Mouse (Mus musculus): ENCODE measurements around the gene Maff. TPM values are rescaled to one million over a fixed set of nuclear protein-coding genes. Genes with fewer than 3 reads are reported as not detected.

Gene Maff
- polyA plus RNA-seq, 1 experiment: 0.80 TPM

DNA sequence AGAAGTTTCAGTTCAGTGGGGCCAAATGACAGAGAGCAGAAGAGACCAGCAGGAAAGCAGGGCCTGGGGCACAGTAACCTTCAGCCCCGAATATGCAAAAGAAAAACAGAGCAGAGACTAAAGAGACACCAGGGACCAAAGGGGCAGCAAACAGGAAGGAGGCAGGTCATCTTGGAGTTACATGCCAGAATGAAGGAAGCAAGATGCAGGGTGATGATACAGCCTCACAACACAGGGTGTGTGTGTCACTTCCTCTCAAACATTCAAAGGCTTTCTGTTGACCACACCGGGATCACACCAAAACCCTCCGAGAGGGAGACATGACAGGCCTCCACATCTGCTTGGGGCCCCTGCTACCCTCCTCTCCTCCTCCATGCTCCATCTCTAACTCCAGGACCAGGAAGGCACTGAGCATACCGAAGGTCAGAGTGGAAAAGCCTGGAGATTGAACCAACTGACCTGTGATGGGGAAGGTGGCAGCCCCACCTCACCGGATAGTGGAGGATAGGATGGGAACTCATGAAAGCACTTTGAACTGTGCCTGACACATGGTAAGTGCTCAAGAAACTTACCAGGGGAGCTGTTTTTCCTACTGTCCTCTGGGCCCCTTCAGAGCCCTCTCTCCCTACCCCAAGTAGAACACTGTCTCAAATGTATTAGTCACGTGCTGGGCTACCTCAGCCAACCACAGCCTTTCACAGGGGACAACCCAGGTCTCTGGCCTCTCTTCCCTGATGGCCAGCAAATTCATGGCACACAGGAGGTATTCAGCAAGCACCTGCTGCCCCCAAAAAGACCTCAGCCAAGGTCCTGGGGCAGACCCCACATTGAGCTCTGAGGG lies 53.9 kb downstream of the Maff start:
- WGBS: 72% methylated on average over 6 of the region's 6 CpGs
- Histone ChIP-seq H3K4me1 (ENCODE audit: control insufficient read depth, insufficient read depth, low read length) (peaks cover 21% of the 10 kb centered on the region), H3K27ac (ENCODE audit: insufficient read depth, low read length) (no peak overlapping the region), H3K4me3 (replicated peaks; ENCODE audit: insufficient read depth, low read depth, low read length) (no peak overlapping the region), H3K27me3 (ENCODE audit: control insufficient read depth, insufficient read depth, low read length) (no peaks in the 10 kb centered on the region)
- TF ChIP-seq POLR2A (IDR thresholded peaks at IDR 0.05; ENCODE audit: borderline replicate concordance, insufficient read depth, low read length): no peak
- no peak for TF ChIP-seq CTCF (IDR thresholded peaks at IDR 0.05; ENCODE audit: borderline replicate concordance, insufficient read depth, low read depth, low read length)
- no peak for DNase-seq

DNA sequence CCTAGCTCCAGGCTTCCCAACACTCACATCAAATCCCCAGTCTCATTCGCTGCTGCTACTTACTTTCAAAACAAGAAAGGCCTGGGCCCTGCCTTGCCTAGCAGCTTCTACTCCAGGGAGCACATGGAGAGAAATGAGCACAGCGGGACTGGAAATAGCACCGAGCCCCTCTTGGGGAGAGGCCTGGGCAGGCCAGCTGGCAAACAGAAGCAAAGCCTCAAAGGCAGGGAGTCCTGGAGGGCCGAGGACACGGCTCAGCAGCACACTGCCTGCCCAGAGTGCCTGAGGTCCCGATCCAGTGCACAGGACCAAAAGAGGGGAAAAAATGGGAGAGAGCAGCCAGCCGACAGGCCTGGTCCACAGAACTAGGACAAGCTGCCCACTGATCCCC lies 54.5 kb downstream of the Maff start:
- DNase-seq: peak in 1 of 2 experiments; percentile 38
- TF ChIP-seq POLR2A (IDR thresholded peaks at IDR 0.05; ENCODE audit: borderline replicate concordance, insufficient read depth, low read length) (no peak), CTCF (IDR thresholded peaks at IDR 0.05; ENCODE audit: borderline replicate concordance, insufficient read depth, low read depth, low read length) (no peak)
- WGBS: 5% methylated on average over 7 of the region's 7 CpGs
- Histone ChIP-seq H3K4me1 (ENCODE audit: control insufficient read depth, insufficient read depth, low read length) (peaks cover 20% of the 10 kb centered on the region), H3K27me3 (ENCODE audit: control insufficient read depth, insufficient read depth, low read length) (no peaks in the 10 kb centered on the region), H3K27ac (ENCODE audit: insufficient read depth, low read length) (no peak overlapping the region), H3K4me3 (replicated peaks; ENCODE audit: insufficient read depth, low read depth, low read length) (peak overlapping the region; percentile 6)

- WGBS: 15% methylated on average over 5 of the region's 5 CpGs
- peak overlapping the region; percentile 99 for H3K4me3 ChIP-seq (replicated peaks; ENCODE audit: insufficient read depth, low read depth, low read length)
- TF ChIP-seq CTCF (IDR thresholded peaks at IDR 0.05; ENCODE audit: borderline replicate concordance, insufficient read depth, low read depth, low read length) (no peak), POLR2A (IDR thresholded peaks at IDR 0.05; ENCODE audit: borderline replicate concordance, insufficient read depth, low read length) (no peak)
- peaks cover 20% of the 10 kb centered on the region for H3K4me1 ChIP-seq (ENCODE audit: control insufficient read depth, insufficient read depth, low read length)
- H3K27ac ChIP-seq (ENCODE audit: insufficient read depth, low read length): no peak overlapping the region
- no peak for DNase-seq
- no peaks in the 10 kb centered on the region for H3K27me3 ChIP-seq (ENCODE audit: control insufficient read depth, insufficient read depth, low read length)
These were observed 55.8 kb downstream of the Maff start for GRCm38 (mm10) chr15:79402176-79402575.

DNA sequence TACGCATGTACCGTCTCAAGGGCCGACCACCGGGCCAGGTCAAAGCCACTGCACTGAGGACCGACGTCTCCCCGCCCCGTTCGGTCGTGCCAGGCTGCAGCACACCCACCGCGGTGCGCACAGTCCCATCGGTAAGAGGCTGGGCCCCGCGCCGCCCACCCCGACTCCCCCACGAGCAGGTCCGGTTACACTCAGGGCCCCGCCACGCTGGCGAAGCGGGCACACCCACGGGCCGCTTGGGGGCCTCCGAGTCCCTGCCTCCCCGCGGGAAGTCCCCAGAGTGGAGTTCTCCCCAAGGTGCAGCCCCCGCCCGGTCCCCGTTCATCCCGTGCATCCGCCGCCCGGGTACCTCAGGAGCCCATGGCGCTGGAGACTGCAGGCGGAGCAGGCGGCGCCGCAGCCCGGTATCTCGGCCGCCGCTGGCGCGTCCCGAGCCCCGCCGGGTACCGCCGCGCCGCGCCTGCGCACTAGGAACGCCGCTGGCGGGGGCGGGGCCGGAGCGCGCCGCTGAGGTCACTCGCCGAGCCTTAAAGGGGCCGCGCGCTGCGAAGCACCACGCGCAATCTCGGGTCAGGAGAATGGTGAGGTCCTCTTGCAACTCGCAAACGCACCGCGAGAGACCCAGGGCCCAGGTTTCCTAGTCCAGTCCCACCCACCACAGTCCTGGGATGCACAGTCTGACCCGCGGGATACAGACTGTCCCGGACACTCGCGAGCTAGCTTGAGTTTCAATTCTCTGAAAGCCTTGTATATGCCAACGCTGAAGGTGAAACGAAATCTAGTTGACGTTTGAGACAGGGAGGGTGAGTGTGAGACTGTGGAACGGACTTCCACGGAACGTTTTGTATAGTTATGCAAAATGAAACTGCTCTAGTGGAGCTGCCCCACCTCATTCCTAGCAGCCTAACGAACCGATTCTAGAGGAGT lies 56.7 kb downstream of the Maff start, which contains the start of gene Tmem184b:
Gene Tmem184b, minus strand, starts transcription at position 734 of the 927 bp plus-strand sequence.
- Histone ChIP-seq H3K4me1 (ENCODE audit: control insufficient read depth, insufficient read depth, low read length) (peaks cover 20% of the 10 kb centered on the region), H3K27me3 (ENCODE audit: control insufficient read depth, insufficient read depth, low read length) (no peaks in the 10 kb centered on the region), H3K4me3 (replicated peaks; ENCODE audit: insufficient read depth, low read depth, low read length) (peak within 1 kb of the TSS; percentile 99), H3K27ac (ENCODE audit: insufficient read depth, low read length) (peak within 1 kb of the TSS; percentile 92)
- TF ChIP-seq POLR2A (IDR thresholded peaks at IDR 0.05; ENCODE audit: borderline replicate concordance, insufficient read depth, low read length) (peak; percentile 77), CTCF (IDR thresholded peaks at IDR 0.05; ENCODE audit: borderline replicate concordance, insufficient read depth, low read depth, low read length) (no peak)
- 1% methylated on average over 90 of the region's 90 CpGs for WGBS
- DNase-seq: peak; percentile 88 to 91

GRCm38 (mm10) chr15:79403763-79404210 lies 57.4 kb downstream of the Maff start:
- H3K4me1 ChIP-seq (ENCODE audit: control insufficient read depth, insufficient read depth, low read length): peaks cover 20% of the 10 kb centered on the region
- 16% methylated on average over 9 of the region's 9 CpGs for WGBS
- peak overlapping the region; percentile 99 for H3K4me3 ChIP-seq (replicated peaks; ENCODE audit: insufficient read depth, low read depth, low read length)
- H3K27me3 ChIP-seq (ENCODE audit: control insufficient read depth, insufficient read depth, low read length): no peaks in the 10 kb centered on the region
- no peak for DNase-seq
- TF ChIP-seq CTCF (IDR thresholded peaks at IDR 0.05; ENCODE audit: borderline replicate concordance, insufficient read depth, low read depth, low read length): no peak
- no peak for TF ChIP-seq POLR2A (IDR thresholded peaks at IDR 0.05; ENCODE audit: borderline replicate concordance, insufficient read depth, low read length)
- peak overlapping the region; percentile 92 for H3K27ac ChIP-seq (ENCODE audit: insufficient read depth, low read length)

- no peaks in the 10 kb centered on the region for H3K27me3 ChIP-seq (ENCODE audit: control insufficient read depth, insufficient read depth, low read length)
- no peak for DNase-seq
- TF ChIP-seq POLR2A (IDR thresholded peaks at IDR 0.05; ENCODE audit: borderline replicate concordance, insufficient read depth, low read length) (no peak), CTCF (IDR thresholded peaks at IDR 0.05; ENCODE audit: borderline replicate concordance, insufficient read depth, low read depth, low read length) (no peak)
These were observed 57.9 kb downstream of the Maff start for GRCm38 (mm10) chr15:79404277-79404676.

GRCm38 (mm10) chr15:79406564-79406963 lies 60.1 kb downstream of the Maff start:
- 73% methylated on average over 4 of the region's 4 CpGs for WGBS
- Histone ChIP-seq H3K27ac (ENCODE audit: insufficient read depth, low read length) (no peak overlapping the region), H3K27me3 (ENCODE audit: control insufficient read depth, insufficient read depth, low read length) (no peaks in the 10 kb centered on the region), H3K4me3 (replicated peaks; ENCODE audit: insufficient read depth, low read depth, low read length) (no peak overlapping the region), H3K4me1 (ENCODE audit: control insufficient read depth, insufficient read depth, low read length) (peaks cover 6% of the 10 kb centered on the region)
- TF ChIP-seq CTCF (IDR thresholded peaks at IDR 0.05; ENCODE audit: borderline replicate concordance, insufficient read depth, low read depth, low read length) (no peak), POLR2A (IDR thresholded peaks at IDR 0.05; ENCODE audit: borderline replicate concordance, insufficient read depth, low read length) (no peak)
- no peak for DNase-seq

More at GRCm38 (mm10) chr15:79404277-79404676, 57.9 kb downstream of the Maff start:
- no peak overlapping the region for H3K4me3 ChIP-seq (replicated peaks; ENCODE audit: insufficient read depth, low read depth, low read length)
- WGBS: 82% methylated on average over 1 of the region's 1 CpGs
- H3K4me1 ChIP-seq (ENCODE audit: control insufficient read depth, insufficient read depth, low read length): peaks cover 20% of the 10 kb centered on the region
- H3K27ac ChIP-seq (ENCODE audit: insufficient read depth, low read length): no peak overlapping the region

Other genes starting within 250 kb of the Maff start
- gene Micall1, start 237.7 kb upstream of the Maff start, polyA plus RNA-seq (2012; rRNA removed): 35.9 and 37.0 TPM in 2 replicates
- gene Polr2f, start 205.6 kb upstream of the Maff start, polyA plus RNA-seq (2012; rRNA removed): 107 and 110 TPM in 2 replicates
- gene 1700088E04Rik, start 205.4 kb upstream of the Maff start, polyA plus RNA-seq (2012; rRNA removed): 6.7 and 10.8 TPM in 2 replicates
- 68.1 and 80.8 TPM in 2 replicates for gene Sox10, start 181.4 kb upstream of the Maff start, polyA plus RNA-seq (2012; rRNA removed)
- gene Pick1, start 117.4 kb upstream of the Maff start, polyA plus RNA-seq (2012; rRNA removed): 93.1 and 95.8 TPM in 2 replicates
- gene Gm49486, start 117.2 kb upstream of the Maff start, polyA plus RNA-seq (2012; rRNA removed): 0.33 and 0.67 TPM in 2 replicates
- 0.47 and 1.7 TPM in 2 replicates for gene Slc16a8, start 91.9 kb upstream of the Maff start, polyA plus RNA-seq (2012; rRNA removed)
- 0.21 and 0.52 TPM in 2 replicates for gene Baiap2l2, start 61.1 kb upstream of the Maff start, polyA plus RNA-seq (2012; rRNA removed)
- 26.1 and 27.3 TPM in 2 replicates for gene Pla2g6, start 18.2 kb upstream of the Maff start, polyA plus RNA-seq (2012; rRNA removed)
- 88.5 and 95.4 TPM in 2 replicates for gene Tmem184b, start 56.9 kb downstream of the Maff start, polyA plus RNA-seq (2012; rRNA removed)
- 110 and 122 TPM in 2 replicates for gene Csnk1e, start 108.9 kb downstream of the Maff start, polyA plus RNA-seq (2012; rRNA removed)
- gene Kcnj4, start 158.6 kb downstream of the Maff start, polyA plus RNA-seq (2012; rRNA removed): 0.82 and 1.5 TPM in 2 replicates
- 1.7 and 2.5 TPM in 2 replicates for gene Kdelr3, start 169.8 kb downstream of the Maff start, polyA plus RNA-seq (2012; rRNA removed)
- 414 and 429 TPM in 2 replicates for gene Ddx17, start 200.1 kb downstream of the Maff start, polyA plus RNA-seq (2012; rRNA removed)

Data from cerebellum, adult 2 months (tissue).